Mouse (Mus musculus) forebrain, embryonic 10.5 days (tissue): ENCODE data around the gene Mov10l1. TPM values are rescaled to one million over a fixed set of nuclear protein-coding genes. Genes with fewer than 3 reads are reported as not detected.

Experiments used
- DNase-seq: peaks from one replicate; pipeline ENCODE4 v3.0.0-alpha.2; 2017; ENCODE audit warnings: low spot score; ENCODE audit errors: extremely low spot score
- H3K27ac ChIP-seq: fragments of 300-500 bp; sonication (generic); 2 replicates; pipeline ENCODE4 v1.5.1; 2016; ENCODE audit warnings: mild to moderate bottlenecking
- H3K27me3 ChIP-seq: fragments of 300-500 bp; sonication (generic); 2 replicates; pipeline ENCODE4 v1.6.1; 2016; ENCODE audit warnings: mild to moderate bottlenecking; ENCODE audit not compliant: poor library complexity, severe bottlenecking
- H3K36me3 ChIP-seq: fragments of 300-500 bp; sonication (generic); replicated peaks from 2 replicates; pipeline ENCODE4 v1.6.1; 2016; ENCODE audit warnings: mild to moderate bottlenecking, moderate library complexity
- H3K4me1 ChIP-seq: fragments of 300-500 bp; sonication (generic); 2 replicates; pipeline ENCODE4 v1.6.1; 2016
- H3K4me3 ChIP-seq: fragments of 300-500 bp; sonication (generic); 2 replicates; pipeline ENCODE4 v1.5.1; 2016; ENCODE audit warnings: mild to moderate bottlenecking, moderate library complexity
- H3K9me3 ChIP-seq: fragments of 300-500 bp; sonication (generic); 2 replicates; pipeline ENCODE4 v1.6.1; 2016; ENCODE audit warnings: mild to moderate bottlenecking, moderate library complexity
- WGBS: fragments of 180-500 bp; shearing (Covaris S2); methylation state at CpG from one replicate; pipeline ENCODE4 v1.1.7; 2016; 5-methylcytosine and 5-hydroxymethylcytosine counted together
- polyA plus RNA-seq: library from polyadenylated mRNA; unstranded; fragments of >200 nt; fragmentation: Nextera tagmentation; extraction: Ambion mirVana; gene quantifications from 2 replicates; pipeline ENCODE4 v1.2.1, GENCODE M21; 2016

The Mov10l1 gene
- polyA plus RNA-seq, 1 experiment from 2014 or later, result not detected

- no peak overlapping the region for H3K27ac ChIP-seq
- H3K4me1 ChIP-seq, result peaks cover 17% of the 10 kb centered on the region
- H3K9me3 ChIP-seq, result no peaks in the 10 kb centered on the region
- peak overlapping the region; percentile 31 for H3K4me3 ChIP-seq
- WGBS, result 31% methylated on average over 35 of the region's 35 CpGs
- H3K36me3 ChIP-seq, result no peaks in the 10 kb centered on the region
- peaks cover 74% of the 10 kb centered on the region for H3K27me3 ChIP-seq
- DNase-seq, result no peak
Measured at GRCm38 (mm10) chr15:89067609-89068008, 84.9 kb downstream of the Mov10l1 start.

GRCm38 (mm10) chr15:89068226-89068625 is 85.5 kb downstream of the Mov10l1 start:
- H3K27me3 ChIP-seq, result peaks cover 68% of the 10 kb centered on the region
- H3K4me3 ChIP-seq, result peak overlapping the region; percentile 31; the same call in 1 of the 2 replicates
- H3K36me3 ChIP-seq, result no peaks in the 10 kb centered on the region

GRCm38 (mm10) chr15:89069336-89069840 is 86.7 kb downstream of the Mov10l1 start:
- DNase-seq, result no peak
- Histone ChIP-seq H3K36me3 (no peaks in the 10 kb centered on the region), H3K27ac (no peak overlapping the region), H3K4me1 (peaks cover 19% of the 10 kb centered on the region), H3K27me3 (peaks cover 58% of the 10 kb centered on the region), H3K9me3 (no peaks in the 10 kb centered on the region), H3K4me3 (no peak overlapping the region)
- 84% methylated on average over 19 of the region's 19 CpGs for WGBS

More at GRCm38 (mm10) chr15:89068226-89068625, 85.5 kb downstream of the Mov10l1 start:
- no peak for DNase-seq
- Histone ChIP-seq H3K9me3 (no peaks in the 10 kb centered on the region), H3K4me1 (peaks cover 17% of the 10 kb centered on the region), H3K27ac (no peak overlapping the region)
- WGBS, result 45% methylated on average over 26 of the region's 26 CpGs

GRCm38 (mm10) chr15:89070606-89071005 is 87.9 kb downstream of the Mov10l1 start:
- H3K36me3 ChIP-seq, result no peaks in the 10 kb centered on the region
- H3K9me3 ChIP-seq, result no peaks in the 10 kb centered on the region
- no peak for DNase-seq
- no peak overlapping the region for H3K4me3 ChIP-seq
- H3K27me3 ChIP-seq, result peaks cover 49% of the 10 kb centered on the region
- 81% methylated on average over 24 of the region's 24 CpGs for whole genome bisulfite sequencing
- H3K27ac ChIP-seq, result no peak overlapping the region
- H3K4me1 ChIP-seq, result peaks cover 31% of the 10 kb centered on the region

GRCm38 (mm10) chr15:89073993-89074603 is 91.4 kb downstream of the Mov10l1 start:
- Histone ChIP-seq H3K4me1 (peaks cover 44% of the 10 kb centered on the region), H3K27me3 (peaks cover 14% of the 10 kb centered on the region), H3K36me3 (peaks cover 5% of the 10 kb centered on the region; the same call in 1 of the 2 replicates), H3K27ac (peak overlapping the region; percentile 92), H3K9me3 (no peaks in the 10 kb centered on the region), H3K4me3 (peak overlapping the region; percentile 91; the same call in 1 of the 2 replicates)
- no peak for DNase-seq
- 87% methylated on average over 10 of the region's 10 CpGs for WGBS

- Histone ChIP-seq H3K4me3 (peak within 1 kb of the TSS; percentile 91), H3K9me3 (no peaks in the 10 kb centered on the region), H3K27ac (peak within 1 kb of the TSS; percentile 92), H3K36me3 (peaks cover 12% of the 10 kb centered on the region), H3K4me1 (peaks cover 44% of the 10 kb centered on the region), H3K27me3 (peaks cover 7% of the 10 kb centered on the region)
- 23% methylated on average over 11 of the region's 11 CpGs for WGBS
- DNase-seq, result no peak
Measured at GRCm38 (mm10) chr15:89074613-89075477, 92.1 kb downstream of the Mov10l1 start, which contains the start of gene Trabd. Gene Trabd, plus strand, starts transcription at chr15:89075124.

- peak overlapping the region; percentile 91 for H3K4me3 ChIP-seq
- 0% methylated on average over 57 of the region's 59 CpGs for WGBS
- H3K27ac ChIP-seq, result peak overlapping the region; percentile 92
- peaks cover 17% of the 10 kb centered on the region for H3K36me3 ChIP-seq
- no peaks in the 10 kb centered on the region for H3K9me3 ChIP-seq
- peaks cover under 1% of the 10 kb centered on the region; the same call in 1 of the 2 replicates for H3K27me3 ChIP-seq
- H3K4me1 ChIP-seq, result peaks cover 44% of the 10 kb centered on the region
- peak; percentile 86 for DNase-seq
Measured at GRCm38 (mm10) chr15:89075478-89076147, 92.9 kb downstream of the Mov10l1 start.

- WGBS, result under 1% methylated on average over 39 of the region's 39 CpGs
- H3K4me1 ChIP-seq, result peaks cover 44% of the 10 kb centered on the region
- peaks cover 23% of the 10 kb centered on the region for H3K36me3 ChIP-seq
- no peaks in the 10 kb centered on the region for H3K9me3 ChIP-seq
- peak overlapping the region; percentile 91 for H3K4me3 ChIP-seq
- DNase-seq, result peak; percentile 50
- no peaks in the 10 kb centered on the region for H3K27me3 ChIP-seq
- H3K27ac ChIP-seq, result peak overlapping the region; percentile 92
Measured at GRCm38 (mm10) chr15:89076156-89076731, 93.5 kb downstream of the Mov10l1 start.

GRCm38 (mm10) chr15:89078208-89078836 is 95.6 kb downstream of the Mov10l1 start:
- H3K4me1 ChIP-seq, result peaks cover 44% of the 10 kb centered on the region
- peak overlapping the region; percentile 91; the same call in 1 of the 2 replicates for H3K4me3 ChIP-seq
- no peaks in the 10 kb centered on the region for H3K27me3 ChIP-seq
- 70% methylated on average over 9 of the region's 9 CpGs for WGBS
- no peak overlapping the region for H3K27ac ChIP-seq
- no peaks in the 10 kb centered on the region for H3K9me3 ChIP-seq
- H3K36me3 ChIP-seq, result peaks cover 44% of the 10 kb centered on the region
- no peak for DNase-seq

- Histone ChIP-seq H3K27ac (no peak overlapping the region), H3K36me3 (peaks cover 79% of the 10 kb centered on the region), H3K4me3 (no peak overlapping the region), H3K4me1 (peaks cover 10% of the 10 kb centered on the region), H3K27me3 (no peaks in the 10 kb centered on the region), H3K9me3 (no peaks in the 10 kb centered on the region)
- no peak for DNase-seq
- WGBS, result 86% methylated on average over 1 of the region's 1 CpGs
Measured at GRCm38 (mm10) chr15:89083906-89084305, 101.2 kb downstream of the Mov10l1 start.

- H3K4me3 ChIP-seq, result no peak overlapping the region
- 82% methylated on average over 2 of the region's 2 CpGs for WGBS
- peaks cover 16% of the 10 kb centered on the region for H3K4me1 ChIP-seq
- no peak for DNase-seq
- no peak overlapping the region for H3K27ac ChIP-seq
- no peaks in the 10 kb centered on the region for H3K27me3 ChIP-seq
- no peaks in the 10 kb centered on the region for H3K9me3 ChIP-seq
- peaks cover 70% of the 10 kb centered on the region for H3K36me3 ChIP-seq
Measured at GRCm38 (mm10) chr15:89084826-89085225, 102.1 kb downstream of the Mov10l1 start.
